17 mouse cellular contexts compared by ENCODE assay signal in the genomic region with DNA sequence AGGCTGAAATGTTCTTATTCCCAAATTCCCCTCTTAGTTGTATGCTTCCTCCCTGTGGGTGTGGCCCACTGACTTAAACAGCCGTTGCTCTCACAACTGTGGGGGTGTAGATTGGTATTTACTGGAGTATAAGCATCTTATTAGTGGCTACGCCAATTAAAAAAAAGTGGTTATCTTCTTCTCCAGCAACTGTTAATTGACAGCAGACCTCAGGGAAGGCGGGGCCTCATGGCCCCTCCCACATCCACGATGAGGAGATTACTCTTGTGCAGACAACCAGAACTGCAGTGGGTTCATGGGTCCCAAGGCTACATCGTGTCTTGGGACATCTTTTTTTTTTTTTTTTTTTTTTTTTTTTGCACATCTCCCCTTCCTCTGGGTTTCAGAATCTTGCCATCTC. TPM values are rescaled to one million over a fixed set of nuclear protein-coding genes. Genes with fewer than 3 reads are reported as not detected.
A peak's percentile ranks its signal among the peaks of the same experiment; 100 is the strongest.
DNase-seq lines count a peak whose midpoint lies in the region; ATAC-seq lines count a peak whose summit lies in the region.
"Had no signal": no experiment of that assay in that cellular context is flagged by ENCODE, and none has a peak within 500 bp of the region (broad histone marks: within the 10 kb centered on the region; RNA-seq: fewer than 3 reads in every experiment).

No protein-coding gene starts in this region.

- 75% methylated on average over 5 of the region's 5 CpGs for WGBS in midbrain, embryonic 16.5 days

- H3K4me1 ChIP-seq in midbrain, embryonic 16.5 days (ENCODE audit: control insufficient read depth, insufficient read depth, low read length) = no peaks in the 10 kb centered on the region
- H3K4me1 ChIP-seq: embryonic facial prominence, embryonic 15.5 days; midbrain, embryonic 12.5 days had no signal

- H3K4me3 ChIP-seq in midbrain, embryonic 16.5 days (ENCODE audit: low read depth, low read length) = no peak overlapping the region
- H3K4me3 ChIP-seq: embryonic facial prominence, embryonic 15.5 days; lung, embryonic 15.5 days; midbrain, embryonic 12.5 days had no signal

- H3K27me3 ChIP-seq in midbrain, embryonic 16.5 days (ENCODE audit: control insufficient read depth, insufficient read depth, low read depth, low read length) = no peaks in the 10 kb centered on the region
- H3K27me3 ChIP-seq: embryonic facial prominence, embryonic 15.5 days; lung, embryonic 15.5 days; midbrain, embryonic 12.5 days had no signal

- no peak overlapping the region for H3K4me2 ChIP-seq in midbrain, embryonic 16.5 days (ENCODE audit: low read length)
- H3K4me2 ChIP-seq: embryonic facial prominence, embryonic 15.5 days; heart, embryonic 11.5 days; lung, embryonic 15.5 days; midbrain, embryonic 12.5 days had no signal

- ATAC-seq in erythroid progenitor cell, adult 5-6 weeks (replicated peaks; ENCODE audit: low FRiP score, poor library complexity, severe bottlenecking) = peak; percentile 53; the same call in 1 of the 2 replicates
- no peak for ATAC-seq in midbrain, embryonic 16.5 days
- ATAC-seq: forebrain, embryonic 14.5 days had no signal

- H3K9me3 ChIP-seq in midbrain, embryonic 16.5 days (replicated peaks; ENCODE audit: control insufficient read depth, low read length, poor library complexity, severe bottlenecking) = no peaks in the 10 kb centered on the region
- H3K9me3 ChIP-seq: embryonic facial prominence, embryonic 15.5 days; lung, embryonic 15.5 days; midbrain, embryonic 12.5 days had no signal

- peak; percentile 29 for DNase-seq in lung, postnatal 36 days
- no peak for DNase-seq in lung, adult 18-20 months
- DNase-seq in A20 (ENCODE audit: low read depth, low spot score) = peak; percentile 71
- DNase-seq in CD4-positive, CD25-positive, alpha-beta regulatory T cell, adult 2 months (ENCODE audit: low read depth, low spot score) = peak; percentile 67
- no peak for DNase-seq in cerebellum, postnatal 25 days
- no peak for DNase-seq in right cerebral cortex, postnatal 14 days
- DNase-seq: adrenal gland, postnatal 36 days; cerebellum, adult 11 months; kidney, adult 11 months; right cerebral cortex, postnatal 4 days had no signal

- no peak overlapping the region for H3K27ac ChIP-seq in midbrain, embryonic 16.5 days (ENCODE audit: low read length)
- H3K27ac ChIP-seq: embryonic facial prominence, embryonic 15.5 days; lung, embryonic 15.5 days; midbrain, embryonic 12.5 days had no signal

- no peak overlapping the region for H3K9ac ChIP-seq in midbrain, embryonic 16.5 days (ENCODE audit: low read depth, low read length)
- H3K9ac ChIP-seq: embryonic facial prominence, embryonic 15.5 days; lung, embryonic 15.5 days; midbrain, embryonic 12.5 days had no signal

- no peaks in the 10 kb centered on the region for H3K36me3 ChIP-seq in midbrain, embryonic 16.5 days (ENCODE audit: control insufficient read depth, insufficient read depth, low read length)
- H3K36me3 ChIP-seq: embryonic facial prominence, embryonic 15.5 days; lung, embryonic 15.5 days; midbrain, embryonic 12.5 days had no signal

RNA-seq across cellular contexts. Expression of a gene that starts 5.6 kb away (rescaled TPM):
- total RNA-seq in erythroid progenitor cell, adult 5-6 weeks (2015; ENCODE audit: low replicate concordance) = 12.6 and 18.4 TPM in 2 replicates
- 11.1 and 35.2 TPM in 2 replicates for total RNA-seq in erythroid progenitor cell, adult 5-6 weeks (2017; ENCODE audit: low replicate concordance)
- polyA plus RNA-seq in midbrain, embryonic 16.5 days (2015; fragmentation: Nextera tagmentation; extraction: Ambion mirVana) = 3.8 and 4.5 TPM in 2 replicates

Comparison
In these comparisons a context has a peak if more than half of its experiments do, and no peak if none do; other contexts are left out.
1. DNase-seq: peak in lung, postnatal 36 days (single experiment), A20 (single experiment) and CD4-positive, CD25-positive, alpha-beta regulatory T cell, adult 2 months (single experiment); none in lung, adult 18-20 months (0 of 2), cerebellum, postnatal 25 days (0 of 2) and right cerebral cortex, postnatal 14 days (single experiment).